Mouse (Mus musculus) olfactory bulb, adult 2 months (tissue): ENCODE results near the gene Supt7l. TPM values are rescaled to one million over a fixed set of nuclear protein-coding genes. Genes with fewer than 3 reads are reported as not detected.
"Not testable (repeated sequence)": the region's sequence is repeated elsewhere in the genome, so short reads cannot be mapped to it uniquely, and the experiment has no call there.

Source experiments
- H3K27ac ChIP-seq: fragments of 200-500 bp; 2 replicates; pipeline ENCODE4 v1.5.1; 2012; ENCODE audit warnings: low read depth, low read length; ENCODE audit not compliant: insufficient read depth
- H3K4me1 ChIP-seq: fragments of 200-500 bp; 2 replicates; pipeline ENCODE4 v1.6.1; 2012; ENCODE audit warnings: low read length; ENCODE audit not compliant: control insufficient read depth, insufficient read depth
- H3K4me3 ChIP-seq: fragments of 200-500 bp; 2 replicates; pipeline ENCODE4 v1.5.1; 2012; ENCODE audit warnings: mild to moderate bottlenecking, low read depth, low read length, moderate library complexity; ENCODE audit not compliant: insufficient read depth
- CTCF ChIP-seq: fragments of 200-500 bp; IDR thresholded peaks from 2 replicates; pipeline ENCODE4 v1.5.1; 2012; ENCODE audit warnings: low read depth, mild to moderate bottlenecking, low read length, moderate library complexity; ENCODE audit not compliant: insufficient read depth
- POLR2A ChIP-seq: fragments of 200-500 bp; IDR thresholded peaks from 2 replicates; pipeline ENCODE4 v1.6.1; 2012; ENCODE audit warnings: mild to moderate bottlenecking, low read depth, low read length, moderate library complexity; ENCODE audit not compliant: insufficient read depth
- WGBS: fragments of 180-500 bp; shearing (Covaris S2); methylation state at CpG from one replicate; pipeline ENCODE4 v1.1.7; 2018; 5-methylcytosine and 5-hydroxymethylcytosine counted together
- polyA plus RNA-seq: library from polyadenylated mRNA; stranded (reverse); fragments of >200 nt; gene quantifications from 2 replicates; pipeline ENCODE4 v1.2.4, GENCODE M21; 2012; ENCODE audit warnings: low replicate concordance; ENCODE audit not compliant: missing spikeins, insufficient read depth, insufficient read length

The Supt7l gene
- polyA plus RNA-seq, result not detected in 2 replicates

GRCm38 (mm10) chr5:31527707-31528106, at the start of gene Supt7l:
Gene Supt7l, minus strand, starts transcription at chr5:31527807.
- 81% methylated on average over 11 of the region's 11 CpGs for WGBS
- H3K27ac ChIP-seq, result peak within 1 kb of the TSS; percentile 63

GRCm38 (mm10) chr5:31576539-31576975, 49.0 kb upstream of the Supt7l start:
- TF ChIP-seq POLR2A, result no peak
- TF ChIP-seq CTCF, result no peak
- H3K27ac ChIP-seq, result peak overlapping the region; percentile 69
- H3K4me3 ChIP-seq, result no peak overlapping the region
- peaks cover 24% of the 10 kb centered on the region for H3K4me1 ChIP-seq
- 15% methylated on average over 7 of the region's 7 CpGs for WGBS

More at GRCm38 (mm10) chr5:31527707-31528106, at the start of gene Supt7l:
- not testable (repeated sequence) for H3K4me1 ChIP-seq
- peak within 1 kb of the TSS; percentile 85 for H3K4me3 ChIP-seq

GRCm38 (mm10) chr5:31573722-31574121, 46.1 kb upstream of the Supt7l start:
- Histone ChIP-seq H3K4me1 (peaks cover 41% of the 10 kb centered on the region), H3K4me3 (no peak overlapping the region), H3K27ac (no peak overlapping the region)
- TF ChIP-seq CTCF, result no peak
- no peak for TF ChIP-seq POLR2A
- WGBS, result 95% methylated on average over 3 of the region's 3 CpGs

GRCm38 (mm10) chr5:31571023-31571608, 43.5 kb upstream of the Supt7l start:
- TF ChIP-seq CTCF (no peak), POLR2A (no peak)
- Histone ChIP-seq H3K27ac (peak overlapping the region; percentile 88), H3K4me1 (peaks cover 29% of the 10 kb centered on the region), H3K4me3 (peak overlapping the region; percentile 3; the same call in 1 of the 2 replicates)
- WGBS, result 5% methylated on average over 20 of the region's 20 CpGs

GRCm38 (mm10) chr5:31567951-31568657, 40.5 kb upstream of the Supt7l start:
- Histone ChIP-seq H3K4me3 (no peak overlapping the region), H3K4me1 (peaks cover 39% of the 10 kb centered on the region), H3K27ac (no peak overlapping the region)
- 74% methylated on average over 5 of the region's 5 CpGs for WGBS
- TF ChIP-seq CTCF (no peak), POLR2A (no peak)

- Histone ChIP-seq H3K4me1 (peaks cover 33% of the 10 kb centered on the region), H3K27ac (no peak overlapping the region), H3K4me3 (no peak overlapping the region)
- WGBS, result 52% methylated on average over 3 of the region's 3 CpGs
- no peak for TF ChIP-seq POLR2A
- TF ChIP-seq CTCF, result no peak
These were observed 38.9 kb upstream of the Supt7l start for GRCm38 (mm10) chr5:31566457-31566856.

GRCm38 (mm10) chr5:31566026-31566425, 38.4 kb upstream of the Supt7l start:
- peaks cover 28% of the 10 kb centered on the region for H3K4me1 ChIP-seq
- WGBS, result 81% methylated on average over 7 of the region's 7 CpGs
- TF ChIP-seq POLR2A (no peak), CTCF (no peak)
- no peak overlapping the region for H3K27ac ChIP-seq
- H3K4me3 ChIP-seq, result no peak overlapping the region

GRCm38 (mm10) chr5:31564976-31565375, 37.4 kb upstream of the Supt7l start:
- WGBS, result 70% methylated on average over 4 of the region's 4 CpGs
- Histone ChIP-seq H3K27ac (no peak overlapping the region), H3K4me3 (no peak overlapping the region), H3K4me1 (peaks cover 19% of the 10 kb centered on the region)
- no peak for TF ChIP-seq POLR2A
- TF ChIP-seq CTCF, result no peak

- Histone ChIP-seq H3K4me1 (peaks cover 17% of the 10 kb centered on the region), H3K4me3 (no peak overlapping the region), H3K27ac (no peak overlapping the region)
- TF ChIP-seq CTCF, result no peak
- TF ChIP-seq POLR2A, result no peak
- 35% methylated on average over 7 of the region's 7 CpGs for WGBS
These were observed 36.3 kb upstream of the Supt7l start for GRCm38 (mm10) chr5:31563905-31564304.
